Mouse (Mus musculus): ENCODE measurements at regions not wholly inside any gene's neighbourhood (a gene's known extent, or its start where the extent isn't known, plus 50 kb on each side); places are given as distances from the start of the nearest gene placed in this dataset.

DNA sequence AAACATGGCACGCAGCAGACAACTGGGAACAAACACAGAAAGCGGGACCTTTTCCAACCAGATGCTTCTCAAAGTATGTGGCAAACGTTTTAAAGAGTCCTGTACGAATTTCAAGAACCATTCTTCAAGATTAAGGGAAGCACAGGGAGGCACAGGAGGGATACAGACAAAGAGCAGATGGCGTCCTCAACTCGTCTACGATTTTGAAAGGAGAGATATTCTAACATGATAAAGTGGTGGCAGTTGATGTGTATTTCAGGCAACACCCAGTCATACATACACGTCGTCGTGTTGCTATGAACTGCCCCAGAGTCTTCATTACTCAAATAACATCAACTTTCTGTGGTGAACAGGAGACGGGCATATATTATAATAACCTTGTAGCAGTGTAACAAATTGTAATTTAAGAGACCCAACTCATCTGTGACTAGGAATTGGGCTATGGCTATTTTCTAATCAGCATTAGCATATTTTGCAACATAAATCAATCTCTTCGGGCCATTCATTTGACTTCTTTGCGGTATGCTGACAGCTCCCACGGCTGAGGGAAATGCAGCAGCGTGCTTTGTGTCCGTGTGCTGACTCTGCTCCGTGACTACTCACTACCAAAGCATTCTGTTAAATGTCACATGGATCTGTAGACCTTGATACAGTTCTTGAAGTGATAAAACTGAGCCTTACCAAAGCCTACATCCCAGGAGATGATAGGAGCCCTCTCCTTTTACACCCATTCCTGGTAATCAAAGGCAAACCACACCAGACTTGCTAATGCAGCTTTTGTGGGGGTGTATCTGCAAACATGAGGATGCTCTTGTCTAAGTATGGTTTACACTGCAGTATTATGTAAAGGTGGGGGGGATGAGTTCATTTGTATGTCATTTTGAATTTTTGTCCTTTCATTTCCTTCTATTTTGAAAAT lies 144.0 kb upstream of the Adamts3 start:
- TF ChIP-seq CTCF (IDR thresholded peaks at IDR 0.05; ENCODE audit: insufficient read depth, low read depth, low read length), result no peak
- TF ChIP-seq POLR2A (IDR thresholded peaks at IDR 0.05; ENCODE audit: insufficient read depth, low read depth, low read length), result no peak
